Mouse (Mus musculus) limb, embryonic 14.5 days (tissue): ENCODE data around the gene Slc39a5. TPM values are rescaled to one million over a fixed set of nuclear protein-coding genes. Genes with fewer than 3 reads are reported as not detected.
A peak's percentile ranks its signal among the peaks of the same experiment; 100 is the strongest.

ENCODE experiments used
- ATAC-seq: fragments of 200-750 bp; cut with Nextera tagmentation; 2 replicates; pipeline ENCODE4 v1.8.0; 2017; ENCODE audit warnings: low read depth, moderate number of reproducible peaks, moderate TSS enrichment; ENCODE audit not compliant: low FRiP score
- DNase-seq: peaks from one replicate; pipeline ENCODE4 v3.0.0-alpha.2; 2015; ENCODE audit warnings: low spot score
- H3K27ac ChIP-seq: fragments of 300-500 bp; sonication (generic); replicated peaks from 2 replicates; pipeline ENCODE4 v1.5.1; 2014; ENCODE audit warnings: low read depth, mild to moderate bottlenecking, low read length, moderate library complexity, mixed read lengths
- H3K27me3 ChIP-seq: fragments of 300-500 bp; sonication (generic); 2 replicates; pipeline ENCODE4 v1.6.1; 2014; ENCODE audit warnings: low read length, mixed read lengths; ENCODE audit not compliant: control insufficient read depth, insufficient read depth
- H3K36me3 ChIP-seq: fragments of 300-500 bp; sonication (generic); 2 replicates; pipeline ENCODE4 v1.6.1; 2014; ENCODE audit warnings: mild to moderate bottlenecking, low read length, moderate library complexity, mixed read lengths; ENCODE audit not compliant: control insufficient read depth, insufficient read depth
- H3K4me1 ChIP-seq: fragments of 300-500 bp; sonication (generic); 2 replicates; pipeline ENCODE4 v1.6.1; 2014; ENCODE audit warnings: antibody characterized with exemption, low read length, mixed read lengths; ENCODE audit not compliant: control insufficient read depth, insufficient read depth
- H3K4me2 ChIP-seq: fragments of 300-500 bp; sonication (generic); replicated peaks from 2 replicates; pipeline ENCODE4 v1.6.1; 2014; ENCODE audit warnings: low read depth, mild to moderate bottlenecking, low read length, moderate library complexity; ENCODE audit not compliant: severe bottlenecking
- H3K4me3 ChIP-seq: fragments of 300-500 bp; sonication (generic); replicated peaks from 2 replicates; pipeline ENCODE4 v1.5.1; 2014; ENCODE audit warnings: low read length
- H3K9ac ChIP-seq: fragments of 300-500 bp; sonication (generic); 2 replicates; pipeline ENCODE4 v1.6.1; 2014; ENCODE audit warnings: mild to moderate bottlenecking, low read depth, low read length, moderate library complexity; ENCODE audit not compliant: severe bottlenecking
- H3K9me3 ChIP-seq: fragments of 300-500 bp; sonication (generic); 2 replicates; pipeline ENCODE4 v1.6.1; 2016; ENCODE audit warnings: low read length; ENCODE audit not compliant: control insufficient read depth
- POLR2A ChIP-seq: fragments of 200-500 bp; IDR thresholded peaks from 2 replicates; pipeline ENCODE4 v1.8.0; 2012; ENCODE audit warnings: inconsistent platforms, mild to moderate bottlenecking, moderate library complexity, borderline replicate concordance; ENCODE audit not compliant: insufficient read depth, insufficient read length; ENCODE audit errors: extremely low read depth
- WGBS: fragments of 180-500 bp; shearing (Covaris S2); extraction: QIAGEN DNeasy Blood & Tissue Kit; methylation state at CpG from one replicate; pipeline ENCODE4 v1.1.7; 2014; 5-methylcytosine and 5-hydroxymethylcytosine counted together
- polyA plus RNA-seq, 2 experiments: library from polyadenylated mRNA; depleted of rRNA in 1 of 2; stranded (reverse) in 1 of 2; unstranded in 1 of 2; fragments of >200 nt; fragmentation: Nextera tagmentation in 1 of 2; extraction: Ambion mirVana in 1 of 2; gene quantifications; 2 replicates each; pipeline versions ENCODE4 v1.2.1 to v1.2.3; 2012 to 2014

The Slc39a5 gene
- polyA plus RNA-seq, 2 experiments, result 0.39 TPM; not detected in 1

DNA sequence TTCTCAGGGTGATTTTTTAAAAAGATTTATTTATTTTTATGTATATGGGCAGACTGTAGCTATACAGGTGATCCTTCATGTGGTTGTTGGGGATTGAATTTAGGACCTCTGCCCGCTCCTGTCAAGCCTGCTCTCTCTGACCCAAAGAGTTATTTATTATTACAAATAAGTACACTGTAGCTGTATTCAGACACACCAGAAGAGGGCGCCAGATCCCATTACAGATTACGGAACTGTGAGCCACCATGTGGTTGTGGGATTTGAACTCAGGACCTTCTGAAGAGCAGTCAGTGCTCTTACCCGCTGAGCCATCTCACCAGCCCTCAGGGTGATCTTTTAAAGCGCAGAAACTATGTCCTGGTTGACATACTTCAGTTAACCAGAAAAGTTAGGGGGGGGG lies 28.9 kb downstream of the Slc39a5 start:
- no peak overlapping the region for H3K27ac ChIP-seq
- no peaks in the 10 kb centered on the region for H3K27me3 ChIP-seq
- no peaks in the 10 kb centered on the region for H3K9me3 ChIP-seq
- no peak overlapping the region for H3K9ac ChIP-seq
- no peaks in the 10 kb centered on the region for H3K36me3 ChIP-seq
- no peak overlapping the region for H3K4me3 ChIP-seq
- ATAC-seq (no peak), DNase-seq (no peak)
- peaks cover 10% of the 10 kb centered on the region for H3K4me1 ChIP-seq
- no peak overlapping the region for H3K4me2 ChIP-seq
- no peak for TF ChIP-seq POLR2A
- WGBS, result 82% methylated on average over 5 of the region's 5 CpGs

DNA sequence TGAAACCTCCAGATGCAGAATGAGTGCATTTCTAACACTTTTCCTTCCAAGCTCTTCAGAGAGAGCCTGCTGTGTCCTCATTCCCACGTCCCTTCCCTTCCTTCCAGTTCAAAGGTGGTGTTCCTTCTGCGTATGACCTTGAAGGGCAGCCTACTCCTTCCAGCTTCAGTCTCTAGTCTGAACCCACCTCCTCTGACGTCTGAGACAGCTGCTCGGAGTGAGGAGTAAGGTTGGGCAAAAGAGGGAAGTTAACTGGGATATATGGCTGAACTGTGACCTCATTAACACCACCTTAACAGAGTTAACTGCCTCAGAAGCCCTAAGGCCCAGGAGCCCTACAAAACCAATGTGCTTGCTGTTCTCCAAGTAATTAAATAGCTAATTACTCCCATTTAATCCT lies 30.4 kb downstream of the Slc39a5 start:
- WGBS, result 27% methylated on average over 4 of the region's 4 CpGs
- no peak for DNase-seq
- TF ChIP-seq POLR2A, result no peak
- Histone ChIP-seq H3K9ac (no peak overlapping the region), H3K36me3 (0 out of 2 replicates have a peak, but pooled peaks cover 3% of the 10 kb centered on the region), H3K4me1 (peaks cover 4% of the 10 kb centered on the region), H3K4me3 (no peak overlapping the region), H3K9me3 (no peaks in the 10 kb centered on the region), H3K27ac (no peak overlapping the region), H3K27me3 (no peaks in the 10 kb centered on the region), H3K4me2 (no peak overlapping the region)
- ATAC-seq, result no peak

DNA sequence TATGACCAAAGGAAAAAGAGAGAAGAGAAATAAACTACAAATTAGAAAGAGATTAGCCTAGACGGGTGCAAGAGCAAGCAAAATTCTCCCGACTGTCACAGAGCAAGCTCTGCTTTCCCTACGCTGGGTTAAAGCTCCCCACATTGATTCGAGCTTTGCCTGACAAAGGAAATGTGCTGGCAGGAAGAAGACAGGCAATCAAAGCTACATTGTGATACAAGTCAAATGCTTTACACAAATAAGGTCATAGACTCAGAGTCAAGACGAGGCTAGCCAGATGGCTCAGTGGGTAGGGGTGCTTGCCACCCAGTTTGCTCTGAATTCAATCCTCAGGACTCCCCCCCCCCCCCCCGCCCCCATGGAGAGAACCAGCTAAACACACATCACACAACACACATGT lies 31.0 kb downstream of the Slc39a5 start:
- Histone ChIP-seq H3K4me3 (no peak overlapping the region), H3K4me1 (peaks cover 4% of the 10 kb centered on the region), H3K27ac (no peak overlapping the region), H3K27me3 (no peaks in the 10 kb centered on the region), H3K4me2 (no peak overlapping the region), H3K9ac (no peak overlapping the region), H3K36me3 (0 out of 2 replicates have a peak, but pooled peaks cover 7% of the 10 kb centered on the region), H3K9me3 (no peaks in the 10 kb centered on the region)
- ATAC-seq, result no peak
- TF ChIP-seq POLR2A, result no peak
- WGBS, result 70% methylated on average over 5 of the region's 6 CpGs
- DNase-seq, result no peak

GRCm38 (mm10) chr10:128369599-128369998 lies 31.4 kb downstream of the Slc39a5 start:
- TF ChIP-seq POLR2A, result no peak
- 84% methylated on average over 6 of the region's 6 CpGs for WGBS
- H3K9me3 ChIP-seq, result no peaks in the 10 kb centered on the region
- H3K4me3 ChIP-seq, result peak overlapping the region; percentile 66; the same call in 1 of the 2 replicates
- DNase-seq (no peak), ATAC-seq (no peak)
- peaks cover 4% of the 10 kb centered on the region for H3K4me1 ChIP-seq
- no peaks in the 10 kb centered on the region for H3K27me3 ChIP-seq
- peak overlapping the region; percentile 77 for H3K4me2 ChIP-seq
- 0 out of 2 replicates have a peak, but pooled peaks cover 8% of the 10 kb centered on the region for H3K36me3 ChIP-seq
- peak overlapping the region; percentile 77; the same call in 1 of the 2 replicates for H3K9ac ChIP-seq
- peak overlapping the region; percentile 91; the same call in 1 of the 2 replicates for H3K27ac ChIP-seq

DNA sequence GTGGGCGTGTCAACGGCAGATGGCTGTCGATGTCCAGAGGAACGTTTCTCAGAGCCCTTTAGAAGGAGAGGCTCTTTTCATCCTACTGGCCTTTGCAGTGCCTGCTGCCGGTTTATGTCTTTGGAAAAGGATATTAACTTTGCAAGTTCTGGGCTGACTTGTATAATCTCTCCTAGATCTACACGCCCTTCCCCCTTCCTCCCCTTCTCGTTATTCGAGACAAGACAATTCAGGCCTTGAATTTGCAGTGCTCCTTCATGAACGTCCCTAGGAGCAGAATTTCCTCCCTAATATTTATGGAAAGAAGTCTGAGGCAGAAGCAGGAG lies 31.8 kb downstream of the Slc39a5 start:
- WGBS, result 9% methylated on average over 9 of the region's 9 CpGs
- Histone ChIP-seq H3K9ac (peak overlapping the region; percentile 77), H3K4me2 (peak overlapping the region; percentile 77), H3K36me3 (peaks cover 12% of the 10 kb centered on the region; the same call in 1 of the 2 replicates), H3K27ac (peak overlapping the region; percentile 91), H3K9me3 (no peaks in the 10 kb centered on the region), H3K4me1 (peaks cover 4% of the 10 kb centered on the region), H3K27me3 (no peaks in the 10 kb centered on the region), H3K4me3 (peak overlapping the region; percentile 66)
- DNase-seq, result no peak
- ATAC-seq, result no peak
- TF ChIP-seq POLR2A, result no peak

- peak; percentile 93 for ATAC-seq
Observed at GRCm38 (mm10) chr10:128368402-128369217, 32.4 kb downstream of the Slc39a5 start, which contains the start of gene Coq10a. Coq10a (minus strand) TSS chr10:128368997.

More at GRCm38 (mm10) chr10:128368402-128369217, 32.4 kb downstream of the Slc39a5 start, which contains the start of gene Coq10a:
- H3K4me1 ChIP-seq, result peaks cover 4% of the 10 kb centered on the region
- peak within 1 kb of the TSS; percentile 66 for H3K4me3 ChIP-seq
- peak within 1 kb of the TSS; percentile 91 for H3K27ac ChIP-seq
- peaks cover 15% of the 10 kb centered on the region for H3K36me3 ChIP-seq
- DNase-seq, result peak; percentile 83
- peak within 1 kb of the TSS; percentile 77 for H3K4me2 ChIP-seq
- no peaks in the 10 kb centered on the region for H3K9me3 ChIP-seq
- under 1% methylated on average over 40 of the region's 87 CpGs for WGBS
- H3K9ac ChIP-seq, result peak within 1 kb of the TSS; percentile 77
- 0 out of 2 replicates have a peak, but pooled peaks have one; percentile 62 for TF ChIP-seq POLR2A
- H3K27me3 ChIP-seq, result no peaks in the 10 kb centered on the region
